Mouse (Mus musculus) cerebellum, adult 2 months (tissue): Measurements from ENCODE around the gene Grtp1. TPM values are rescaled to one million over a fixed set of nuclear protein-coding genes. Genes with fewer than 3 reads are reported as not detected.

Source experiments
- DNase-seq, 2 experiments: peaks; one replicate each; pipeline ENCODE4 v3.0.0; 2021
- H3K27ac ChIP-seq: fragments of 200-500 bp; 2 replicates; pipeline ENCODE4 v1.5.1; 2012; ENCODE audit warnings: low read length, control low read depth, inconsistent platforms; ENCODE audit not compliant: insufficient read depth
- H3K27me3 ChIP-seq: fragments of 200-500 bp; 2 replicates; pipeline ENCODE4 v1.6.1; 2012; ENCODE audit warnings: inconsistent platforms, mild to moderate bottlenecking, low read length, moderate library complexity; ENCODE audit not compliant: control insufficient read depth, insufficient read depth
- H3K4me1 ChIP-seq: fragments of 200-500 bp; 2 replicates; pipeline ENCODE4 v1.6.1; 2011; ENCODE audit warnings: low read length; ENCODE audit not compliant: control insufficient read depth, insufficient read depth
- H3K4me3 ChIP-seq: fragments of 200-500 bp; replicated peaks from 2 replicates; pipeline ENCODE3; 2011; ENCODE audit warnings: mild to moderate bottlenecking, low read depth, low read length, control low read depth; ENCODE audit not compliant: insufficient read depth
- CTCF ChIP-seq: fragments of 200-500 bp; IDR thresholded peaks from 2 replicates; pipeline ENCODE4 v1.5.1; 2011; ENCODE audit warnings: low read depth, mild to moderate bottlenecking, control low read depth, low read length, moderate library complexity, borderline replicate concordance; ENCODE audit not compliant: insufficient read depth
- POLR2A ChIP-seq: fragments of 200-500 bp; IDR thresholded peaks from 2 replicates; pipeline ENCODE4 v1.6.1; 2011; ENCODE audit warnings: low read length, control low read depth, borderline replicate concordance; ENCODE audit not compliant: insufficient read depth
- WGBS: fragments of 180-500 bp; shearing (Covaris S2); methylation state at CpG from one replicate; pipeline ENCODE4 v1.1.7; 2018; 5-methylcytosine and 5-hydroxymethylcytosine counted together
- polyA plus RNA-seq: library from polyadenylated mRNA; depleted of rRNA; stranded (reverse); fragments of >200 nt; gene quantifications from 2 replicates; pipeline ENCODE4 v1.2.3, GENCODE M21; 2012

The Grtp1 gene
- polyA plus RNA-seq, 1 experiment: 6.8 TPM

DNA sequence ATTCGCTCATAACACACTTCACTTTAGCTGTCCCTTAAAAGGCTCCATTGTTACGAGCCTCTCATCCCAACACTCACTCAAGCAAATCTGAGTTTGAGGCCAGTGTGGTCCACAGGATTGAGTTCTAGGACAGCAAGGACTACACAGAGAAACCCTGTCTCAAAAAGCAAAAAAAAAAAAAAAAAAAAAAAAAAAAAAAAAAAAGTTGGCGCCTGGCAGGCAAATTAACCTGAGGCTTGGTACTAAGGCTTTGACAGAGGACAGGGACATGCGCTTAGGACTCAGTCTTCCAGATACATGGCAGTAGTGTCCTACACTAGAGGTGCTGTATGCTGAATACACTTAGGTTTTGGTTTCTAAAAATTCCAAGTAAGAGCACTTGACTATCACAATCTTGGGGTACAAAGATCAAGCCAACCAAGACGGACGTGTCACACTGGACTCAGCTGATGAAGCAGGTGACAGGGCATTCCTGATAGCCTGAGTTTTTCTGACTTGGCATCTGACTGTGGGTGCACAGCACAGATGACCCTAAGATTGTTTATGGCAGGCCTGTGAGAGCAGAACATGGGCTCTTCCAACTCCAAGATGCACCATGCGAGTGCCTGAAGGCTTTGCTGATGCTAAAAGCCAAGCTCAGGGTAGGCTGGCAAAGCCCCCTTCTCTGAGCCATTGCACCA is 23.1 kb downstream of the Grtp1 start:
- 84% methylated on average over 7 of the region's 7 CpGs for WGBS
- TF ChIP-seq POLR2A: no peak
- no peak for TF ChIP-seq CTCF
- Histone ChIP-seq H3K4me3 (no peak overlapping the region), H3K27me3 (no peaks in the 10 kb centered on the region), H3K4me1 (no peaks in the 10 kb centered on the region), H3K27ac (no peak overlapping the region)
- DNase-seq: no peak

DNA sequence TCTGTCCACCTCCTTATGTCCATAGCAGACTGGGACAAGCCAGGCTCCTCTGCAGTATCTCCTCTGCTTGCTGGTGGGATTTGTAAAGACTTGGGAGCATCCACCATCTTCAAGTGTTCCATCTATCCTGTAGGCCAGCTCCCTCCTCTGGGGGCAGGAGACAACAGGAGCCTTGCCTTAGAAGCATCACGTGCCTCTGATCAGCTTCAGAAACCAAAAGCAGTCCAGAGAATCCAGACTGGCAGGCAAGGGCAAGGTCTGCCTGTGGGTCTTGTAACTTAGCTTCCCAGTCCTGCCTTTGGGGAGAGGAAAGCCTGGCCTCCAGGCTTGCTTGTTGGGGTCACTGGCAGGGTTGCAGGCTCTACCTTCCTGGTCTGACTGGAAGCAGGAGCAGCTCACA is 24.8 kb downstream of the Grtp1 start:
- 76% methylated on average over 1 of the region's 1 CpGs for WGBS
- H3K4me1 ChIP-seq: no peaks in the 10 kb centered on the region
- no peak for TF ChIP-seq CTCF
- TF ChIP-seq POLR2A: no peak
- DNase-seq: no peak
- no peak overlapping the region for H3K4me3 ChIP-seq
- H3K27me3 ChIP-seq: no peaks in the 10 kb centered on the region
- no peak overlapping the region for H3K27ac ChIP-seq

DNA sequence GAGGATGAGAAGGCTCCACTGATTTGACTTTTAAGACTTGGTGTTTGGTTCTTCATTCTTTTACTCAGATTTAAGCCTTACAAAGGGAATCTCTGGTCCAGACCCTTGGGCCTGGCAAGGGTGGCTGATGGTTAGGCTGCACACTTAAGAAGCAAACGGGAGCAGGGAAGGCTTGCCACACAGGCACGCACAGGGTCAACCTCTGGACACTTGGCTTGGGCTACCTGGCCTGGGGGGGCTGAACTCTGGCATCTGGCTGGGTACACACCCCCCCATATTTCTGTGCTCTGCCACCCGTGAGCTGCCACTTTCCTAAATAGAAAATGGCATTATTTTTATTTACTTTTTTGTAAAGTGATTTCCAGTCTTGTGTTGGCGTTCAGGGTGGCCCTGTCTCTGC is 25.6 kb downstream of the Grtp1 start:
- H3K4me1 ChIP-seq: no peaks in the 10 kb centered on the region
- TF ChIP-seq POLR2A: no peak
- no peak for TF ChIP-seq CTCF
- no peak overlapping the region for H3K4me3 ChIP-seq
- 86% methylated on average over 4 of the region's 4 CpGs for WGBS
- H3K27me3 ChIP-seq: no peaks in the 10 kb centered on the region
- DNase-seq: no peak
- no peak overlapping the region for H3K27ac ChIP-seq

DNA sequence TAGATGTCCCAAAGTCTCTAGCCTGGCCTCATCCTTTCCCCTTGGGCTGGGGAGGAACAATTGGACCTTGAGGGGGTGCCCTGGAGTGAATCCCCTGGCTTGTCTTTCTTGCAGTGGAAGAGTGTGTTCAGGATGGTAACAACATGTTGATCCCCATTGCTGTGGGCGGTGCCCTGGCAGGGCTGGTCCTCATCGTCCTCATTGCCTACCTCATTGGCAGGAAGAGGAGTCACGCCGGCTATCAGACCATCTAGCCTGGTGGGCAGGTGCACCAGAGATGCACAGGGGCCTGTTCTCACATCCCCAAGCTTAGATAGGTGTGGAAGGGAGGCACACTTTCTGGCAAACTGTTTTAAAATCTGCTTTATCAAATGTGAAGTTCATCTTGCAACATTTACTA is 26.1 kb downstream of the Grtp1 start:
- TF ChIP-seq POLR2A (no peak), CTCF (no peak)
- Histone ChIP-seq H3K4me1 (no peaks in the 10 kb centered on the region), H3K4me3 (no peak overlapping the region), H3K27me3 (no peaks in the 10 kb centered on the region), H3K27ac (no peak overlapping the region)
- DNase-seq: no peak
- WGBS: 84% methylated on average over 4 of the region's 4 CpGs

GRCm38 (mm10) chr8:13170510-13170909 is 29.9 kb downstream of the Grtp1 start:
- 76% methylated on average over 1 of the region's 1 CpGs for WGBS
- Histone ChIP-seq H3K27ac (no peak overlapping the region), H3K4me1 (no peaks in the 10 kb centered on the region), H3K27me3 (no peaks in the 10 kb centered on the region), H3K4me3 (no peak overlapping the region)
- no peak for DNase-seq
- TF ChIP-seq POLR2A (no peak), CTCF (no peak)

DNA sequence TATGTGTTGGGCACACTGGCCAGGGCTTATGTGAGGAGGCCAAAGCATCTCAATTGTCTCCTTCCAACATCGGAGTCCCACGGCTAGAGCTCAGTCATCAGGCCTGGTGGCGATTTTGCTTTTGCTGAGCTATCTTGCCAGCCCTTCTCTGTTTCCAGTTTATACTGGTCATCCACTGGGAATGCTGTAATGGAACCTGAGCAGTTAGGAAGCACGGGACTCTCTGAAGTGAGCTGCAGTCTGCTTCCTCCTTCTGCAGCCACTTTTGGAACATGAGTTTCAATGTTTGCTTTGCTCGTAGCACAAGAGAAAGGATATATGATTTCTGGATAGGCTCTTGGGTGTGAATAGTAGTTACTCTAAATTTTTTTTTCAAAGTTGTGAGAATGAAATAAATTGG is 36.1 kb downstream of the Grtp1 start:
- H3K27ac ChIP-seq: no peak overlapping the region
- 76% methylated on average over 5 of the region's 5 CpGs for WGBS
- H3K4me1 ChIP-seq: no peaks in the 10 kb centered on the region; the same call in 1 of the 2 replicates
- no peak overlapping the region for H3K4me3 ChIP-seq
- TF ChIP-seq CTCF (no peak), POLR2A (no peak)
- no peaks in the 10 kb centered on the region for H3K27me3 ChIP-seq
- no peak for DNase-seq

DNA sequence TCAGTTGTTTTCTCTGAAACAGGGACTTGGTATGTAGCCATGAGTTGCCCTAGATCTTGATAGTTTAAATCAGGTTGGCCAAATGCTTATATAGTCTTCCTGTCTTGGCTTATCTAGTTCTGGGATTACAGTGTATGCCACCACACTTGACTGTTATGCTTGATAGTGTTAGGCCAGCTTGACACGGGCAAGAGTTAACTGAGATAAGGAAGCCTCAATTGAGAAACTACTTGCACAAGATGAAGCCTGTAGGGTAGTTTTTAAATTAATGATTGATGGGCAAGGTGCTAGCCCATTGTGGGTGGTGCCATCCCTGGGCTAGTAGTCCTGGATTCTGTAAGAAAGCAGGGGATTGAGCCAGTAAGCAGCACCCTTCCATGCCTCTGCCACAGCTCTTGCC is 36.9 kb downstream of the Grtp1 start:
- 80% methylated on average over 1 of the region's 1 CpGs for WGBS
- H3K27me3 ChIP-seq: no peaks in the 10 kb centered on the region

DNA sequence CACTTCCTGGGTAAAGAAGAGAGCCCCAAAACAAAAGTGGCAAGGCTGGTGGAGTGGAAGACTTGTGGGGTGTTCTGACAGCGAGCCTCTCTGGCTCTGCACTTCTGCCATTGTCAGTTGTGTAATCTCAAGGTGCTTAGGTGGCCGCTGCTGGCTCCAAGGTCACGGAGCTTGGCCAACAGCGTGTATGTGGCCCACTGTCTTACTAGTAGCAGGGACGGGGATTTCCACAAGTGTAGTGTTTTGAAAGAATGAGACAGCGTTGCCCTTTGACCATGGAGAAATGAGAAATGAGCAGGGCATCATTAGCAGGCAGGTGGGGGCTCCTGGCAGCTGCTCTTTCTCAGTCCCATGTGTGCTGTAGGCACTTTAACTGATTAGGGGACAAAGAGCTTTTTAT is 38.3 kb downstream of the Grtp1 start:
- Histone ChIP-seq H3K27me3 (no peaks in the 10 kb centered on the region), H3K4me3 (no peak overlapping the region), H3K27ac (no peak overlapping the region), H3K4me1 (no peaks in the 10 kb centered on the region; the same call in 1 of the 2 replicates)
- no peak for DNase-seq
- 82% methylated on average over 6 of the region's 6 CpGs for WGBS
- TF ChIP-seq CTCF (no peak), POLR2A (no peak)

More for the DNA sequence above, 36.9 kb downstream of the Grtp1 start:
- TF ChIP-seq CTCF: no peak
- TF ChIP-seq POLR2A: no peak
- Histone ChIP-seq H3K4me1 (no peaks in the 10 kb centered on the region; the same call in 1 of the 2 replicates), H3K4me3 (no peak overlapping the region), H3K27ac (no peak overlapping the region)
- no peak for DNase-seq
